Mouse (Mus musculus): ENCODE measurements around the gene Pttg1ip.

DNA sequence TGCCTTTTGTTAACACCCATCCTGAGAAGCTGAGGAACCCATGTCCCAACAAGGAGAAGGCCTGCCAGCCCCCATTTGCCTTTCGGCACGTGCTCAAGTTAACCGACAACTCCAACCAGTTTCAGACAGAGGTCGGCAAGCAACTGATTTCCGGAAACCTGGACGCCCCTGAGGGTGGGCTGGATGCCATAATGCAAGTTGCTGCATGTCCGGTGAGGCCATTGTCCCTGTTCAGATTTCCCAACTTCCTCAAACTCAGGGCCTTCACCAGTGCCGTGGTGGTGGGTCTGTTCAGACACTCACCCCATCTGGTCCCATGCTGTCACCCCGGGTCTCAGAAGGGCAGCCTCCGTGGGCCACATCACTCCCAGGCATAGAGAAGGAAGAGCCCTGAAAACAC lies 32.9 kb upstream of the Pttg1ip start:
- TF ChIP-seq CTCF (IDR thresholded peaks at IDR 0.05; ENCODE audit: low read depth) (no peak), EP300 (IDR thresholded peaks at IDR 0.05; ENCODE audit: low read depth) (no peak)
